Mouse (Mus musculus) adrenal gland, postnatal 36 days (tissue): ENCODE measurements around the gene Sars. TPM values are rescaled to one million over a fixed set of nuclear protein-coding genes. Genes with fewer than 3 reads are reported as not detected.

ENCODE experiments used
- DNase-seq, 2 experiments: peaks; one replicate each; pipeline ENCODE4 v3.0.0; 2021; ENCODE audit warnings: mixed read lengths in 1 of 2
- total RNA-seq, 2 experiments: library from RNA; stranded (reverse); gene quantifications; 2 replicates each; pipeline ENCODE4 v1.2.3; 2021

Sars gene
- total RNA-seq, 2 experiments from 2014 or later, result 185 to 210 TPM

GRCm38 (mm10) chr3:108392299-108392698 lies 52.7 kb downstream of the Sars start:
- DNase-seq, result no peak

- peak; percentile 94 to 96 for DNase-seq
Measured at GRCm38 (mm10) chr3:108389111-108389545, 55.9 kb downstream of the Sars start.

- no peak for DNase-seq
Measured at GRCm38 (mm10) chr3:108386186-108386585, 58.8 kb downstream of the Sars start.

- no peak for DNase-seq
Measured at GRCm38 (mm10) chr3:108384425-108384824, 60.6 kb downstream of the Sars start.

GRCm38 (mm10) chr3:108383485-108384354 lies 61.3 kb downstream of the Sars start, which contains the start of gene Psrc1:
Gene Psrc1, plus strand, starts transcription at chr3:108383839.
- DNase-seq, result peak; percentile 92 to 94

- no peak for DNase-seq
Measured at GRCm38 (mm10) chr3:108381945-108382875, 62.8 kb downstream of the Sars start.

- no peak for DNase-seq
Measured at GRCm38 (mm10) chr3:108380695-108381094, 64.3 kb downstream of the Sars start.

- DNase-seq, result no peak
Measured at GRCm38 (mm10) chr3:108378875-108379663, 65.9 kb downstream of the Sars start.

Other genes starting within 250 kb of the Sars start
- gene Cyb561d1, start 244.0 kb downstream of the Sars start, total RNA-seq, result 1 to 10 TPM; 6.5 to 7.7 TPM
- gene Atxn7l2, start 234.3 kb downstream of the Sars start, total RNA-seq, result 1 to 10 TPM; 7.6 to 9.7 TPM
- gene Sypl2, start 218.6 kb downstream of the Sars start, total RNA-seq, result under 1 TPM; 0.13 to 0.46 TPM
- 10 to 100 TPM; 96.6 to 97.5 TPM for gene Psma5, start 188.3 kb downstream of the Sars start, total RNA-seq
- gene Sort1, start 161.1 kb downstream of the Sars start, total RNA-seq, result 10 to 100 TPM; 40.7 to 50.8 TPM
- not detected for gene Mybphl, start 80.3 kb downstream of the Sars start, total RNA-seq
- 1 to 10 TPM; 1.0 to 1.6 TPM for gene Psrc1, start 61.4 kb downstream of the Sars start, total RNA-seq
- 1 to 10 TPM; 5.6 to 8.1 TPM for gene Celsr2, start 29.7 kb downstream of the Sars start, total RNA-seq
- gene 1700013F07Rik, start 88.9 kb upstream of the Sars start, total RNA-seq, result not detected
- gene 5330417C22Rik, start 91.3 kb upstream of the Sars start, total RNA-seq, result 1 to 10 TPM; 1.7 to 5.3 TPM
- gene Tmem167b, start 117.3 kb upstream of the Sars start, total RNA-seq, result 10 to 100 TPM; 55.1 to 65.9 TPM
- gene Taf13, start 126.5 kb upstream of the Sars start, total RNA-seq, result 10 to 100 TPM; 29.2 to 36.0 TPM
- gene Wdr47, start 146.1 kb upstream of the Sars start, total RNA-seq, result 10 to 100 TPM in 1 of 2 experiments, 1 to 10 TPM in 1; 8.0 to 12.3 TPM
- 10 to 100 TPM; 35.9 to 41.7 TPM for gene Clcc1, start 208.7 kb upstream of the Sars start, total RNA-seq